Mouse (Mus musculus): ENCODE data around the gene Nupl1. TPM values are rescaled to one million over a fixed set of nuclear protein-coding genes. Genes with fewer than 3 reads are reported as not detected.
A peak's percentile ranks its signal among the peaks of the same experiment; 100 is the strongest.

Nupl1 gene
- total and polyA plus RNA-seq, 3 experiments = not detected

- no peak for TF ChIP-seq E2F4 (IDR thresholded peaks at IDR 0.05; ENCODE audit: borderline replicate concordance, low read depth, low read length)
- 0 out of 2 replicates have a peak, but pooled peaks have one; percentile 18 for TF ChIP-seq MAFK (IDR thresholded peaks at IDR 0.05; ENCODE audit: borderline replicate concordance, low read depth, low read length)
These were observed 2.2 kb upstream of the Nupl1 start (continued) for GRCm38 (mm10) chr14:60253466-60253865.

DNA sequence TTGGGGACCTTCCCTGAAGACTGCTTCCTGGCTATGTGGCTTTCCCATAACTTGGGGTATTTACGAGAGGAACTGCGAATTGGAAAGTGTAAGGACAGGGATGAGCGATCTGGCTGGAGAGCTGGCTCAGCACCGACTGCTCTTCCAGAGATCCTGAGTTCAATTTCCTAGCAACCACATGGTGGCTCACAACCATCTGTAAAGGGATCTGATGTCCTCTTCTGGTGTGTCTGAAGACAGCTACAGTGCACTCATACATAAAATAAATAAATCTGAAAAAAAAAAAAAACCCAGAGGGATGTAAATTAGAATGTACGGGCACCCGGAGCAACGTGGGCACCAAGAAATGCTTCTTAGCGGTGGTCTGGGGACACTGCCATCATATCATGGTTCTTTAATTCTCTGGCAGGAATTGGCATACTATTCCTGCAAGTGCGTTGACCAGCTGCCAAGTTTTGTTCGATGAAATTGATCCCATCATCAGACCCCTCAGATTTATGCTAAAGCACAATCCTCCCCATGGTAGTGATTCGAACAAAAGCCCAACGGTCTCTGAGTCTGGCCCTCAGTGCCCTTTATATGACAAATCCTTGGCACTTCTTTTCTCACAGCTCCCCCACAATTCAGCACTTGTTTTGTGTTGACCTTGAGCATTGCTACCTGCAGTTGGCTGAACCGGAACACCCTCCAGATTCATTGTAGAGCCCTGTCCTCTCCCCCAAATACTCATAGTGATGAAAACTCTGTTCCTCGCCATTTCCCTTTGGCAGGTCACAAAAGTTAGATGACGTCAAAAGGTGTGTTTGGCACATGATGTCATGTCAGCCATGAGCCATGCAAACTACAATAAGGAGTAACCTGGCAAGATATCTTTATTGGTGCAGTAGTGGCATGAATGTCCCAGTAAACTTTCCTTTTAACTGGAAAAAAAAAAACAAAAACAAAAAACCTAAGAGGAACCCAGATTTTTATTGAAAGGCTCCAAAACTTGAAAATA, 1.1 kb upstream of the Nupl1 start:
- DNase-seq (ENCODE audit: low read depth, low spot score) = peak; percentile 52
- Histone ChIP-seq H3K79me2 (ENCODE audit: control insufficient read depth, insufficient read depth, low read length, poor library complexity) (peaks cover 44% of the 10 kb centered on the region), H3K9ac (ENCODE audit: control insufficient read depth, low read depth, low read length, poor library complexity, severe bottlenecking) (peak overlapping the region; percentile 82), H3K9me3 (replicated peaks; ENCODE audit: insufficient read depth, low read length) (no peaks in the 10 kb centered on the region), H3K4me1 (ENCODE audit: control insufficient read depth in 1 of 2, insufficient read depth in 2 of 2, low read length in 2 of 2) (peaks cover 29 to 44% of the 10 kb centered on the region in 2 experiments), H3K36me3 (ENCODE audit: control insufficient read depth in 1 of 2, insufficient read depth in 2 of 2, low read length in 2 of 2) (peaks cover 0 to 47% of the 10 kb centered on the region in 2 experiments; a peak in 2 of 4 replicates), H3K27ac (ENCODE audit: control insufficient read depth, low read depth, low read length) (peak overlapping the region; percentile 84), H3K4me3 (ENCODE audit: control insufficient read depth in 1 of 2, insufficient read depth in 1 of 2, low read depth in 2 of 2, low read length in 2 of 2) (peak overlapping the region; percentile 77 to 96), H3K27me3 (ENCODE audit: control insufficient read depth in 1 of 2, insufficient read depth in 2 of 2, low read length in 2 of 2) (no peaks in the 10 kb centered on the region)
- TF ChIP-seq GABPA (IDR thresholded peaks at IDR 0.05; ENCODE audit: low read depth, low read length) (no peak), RCOR1 (IDR thresholded peaks at IDR 0.05; ENCODE audit: low read depth, low read length) (peak; percentile 23; the same call in 1 of the 2 replicates), CHD1 (IDR thresholded peaks at IDR 0.05; ENCODE audit: low read depth, low read length) (peak; percentile 24; the same call in 1 of the 2 replicates), MXI1 (IDR thresholded peaks at IDR 0.05; ENCODE audit: low read depth, low read length) (no peak; the same call in 1 of the 2 replicates), ETS1 (IDR thresholded peaks at IDR 0.05; ENCODE audit: low read depth, low read length) (peak; percentile 72), TCF12 (IDR thresholded peaks at IDR 0.05; ENCODE audit: low read depth, low read length) (no peak), MAX (IDR thresholded peaks at IDR 0.05; ENCODE audit: low read length) (peak; percentile 14; the same call in 1 of the 2 replicates), NRF1 (IDR thresholded peaks at IDR 0.05; ENCODE audit: insufficient read depth, low read depth, low read length, poor library complexity, severe bottlenecking) (no peak), ZNF384 (IDR thresholded peaks at IDR 0.05; ENCODE audit: low read depth, low read length) (no peak; the same call in 1 of the 2 replicates), NELFE (IDR thresholded peaks at IDR 0.05; ENCODE audit: low read depth, low read length) (no peak)

DNA sequence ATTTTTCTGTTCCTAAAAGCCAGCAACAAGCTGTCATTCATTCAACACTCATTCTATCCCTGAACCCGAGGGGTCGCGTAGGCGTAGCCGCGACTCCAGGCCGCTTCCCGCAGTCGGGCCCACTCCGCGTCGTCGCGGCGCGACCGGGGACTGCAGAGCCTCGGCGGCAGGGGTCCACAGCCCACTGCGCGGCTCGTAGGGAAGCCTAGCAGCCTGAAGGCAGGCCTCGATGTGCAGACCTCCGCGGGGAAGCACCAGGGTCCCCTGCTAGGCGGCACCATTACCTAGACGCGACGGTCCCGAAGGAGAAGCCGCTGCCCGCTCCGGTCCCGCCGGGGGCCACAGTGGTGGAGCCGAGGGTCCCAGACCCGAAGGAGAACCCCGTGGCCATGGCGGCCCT, 352 bp downstream of the Nupl1 start:
- H3K27me3 ChIP-seq (ENCODE audit: control insufficient read depth in 1 of 2, insufficient read depth in 2 of 2, low read length in 2 of 2) = no peaks in the 10 kb centered on the region
- H3K36me3 ChIP-seq (ENCODE audit: control insufficient read depth in 1 of 2, insufficient read depth in 2 of 2, low read length in 2 of 2) = peaks cover 7 to 43% of the 10 kb centered on the region in 2 experiments
- H3K4me3 ChIP-seq (ENCODE audit: control insufficient read depth in 1 of 2, insufficient read depth in 1 of 2, low read depth in 2 of 2, low read length in 2 of 2) = peak overlapping the region; percentile 83 to 100
- peaks cover 47% of the 10 kb centered on the region for H3K79me2 ChIP-seq (ENCODE audit: control insufficient read depth, insufficient read depth, low read length, poor library complexity)
- H3K9ac ChIP-seq (ENCODE audit: control insufficient read depth, low read depth, low read length, poor library complexity, severe bottlenecking) = peak overlapping the region; percentile 100
- peak; percentile 68 for DNase-seq (ENCODE audit: low read depth, low spot score)
- H3K9me3 ChIP-seq (replicated peaks; ENCODE audit: insufficient read depth, low read length) = no peaks in the 10 kb centered on the region
- H3K4me1 ChIP-seq (ENCODE audit: control insufficient read depth in 1 of 2, insufficient read depth in 2 of 2, low read length in 2 of 2) = peaks cover 24 to 32% of the 10 kb centered on the region in 2 experiments
- H3K27ac ChIP-seq (ENCODE audit: control insufficient read depth, low read depth, low read length) = peak overlapping the region; percentile 80
- peak; percentile 9; the same call in 1 of the 2 replicates for TF ChIP-seq MYC (IDR thresholded peaks at IDR 0.05; ENCODE audit: low read depth, low read length)
- TF ChIP-seq CTCF (IDR thresholded peaks at IDR 0.05 in 2 of 3, conservative IDR thresholded peaks at IDR 0.05 in 1 of 3; ENCODE audit: control insufficient read depth in 1 of 3, insufficient read depth in 1 of 3, low read depth in 2 of 3, low read length in 3 of 3, poor library complexity in 1 of 3, severe bottlenecking in 1 of 3) = no peak
- 0 out of 4 replicates have a peak, but pooled peaks of 1 of the 2 experiments have one; percentile 1 for TF ChIP-seq POLR2A (IDR thresholded peaks at IDR 0.05; ENCODE audit: control insufficient read depth in 1 of 2, insufficient read depth in 1 of 2, low read depth in 1 of 2, low read length in 2 of 2, poor library complexity in 1 of 2)
- no peak for TF ChIP-seq KAT2A (conservative IDR thresholded peaks at IDR 0.05; ENCODE audit: low read depth, low read length)
- peak; percentile 8; the same call in 1 of the 2 replicates for TF ChIP-seq MAX (IDR thresholded peaks at IDR 0.05; ENCODE audit: low read length)
